Mouse (Mus musculus) right cerebral cortex, postnatal 10 days (tissue): ENCODE measurements at regions not wholly inside any gene's neighbourhood (a gene's known extent, or its start where the extent isn't known, plus 50 kb on each side); places are given as distances from the start of the nearest gene placed in this dataset.

Experiments used
- DNase-seq, 2 experiments: peaks; one replicate each; pipeline ENCODE4 v3.0.0; 2021; ENCODE audit warnings: low spot score in 2 of 2

GRCm38 (mm10) chr2:160583506-160583905 is 62.2 kb upstream of the Top1 start:
- no peak for DNase-seq

GRCm38 (mm10) chr2:160584568-160584967 is 61.1 kb upstream of the Top1 start:
- DNase-seq = no peak

GRCm38 (mm10) chr2:160587015-160587835 is 58.5 kb upstream of the Top1 start:
- no peak for DNase-seq

- no peak for DNase-seq
These were observed 57.3 kb upstream of the Top1 start for GRCm38 (mm10) chr2:160588401-160588800.

DNA sequence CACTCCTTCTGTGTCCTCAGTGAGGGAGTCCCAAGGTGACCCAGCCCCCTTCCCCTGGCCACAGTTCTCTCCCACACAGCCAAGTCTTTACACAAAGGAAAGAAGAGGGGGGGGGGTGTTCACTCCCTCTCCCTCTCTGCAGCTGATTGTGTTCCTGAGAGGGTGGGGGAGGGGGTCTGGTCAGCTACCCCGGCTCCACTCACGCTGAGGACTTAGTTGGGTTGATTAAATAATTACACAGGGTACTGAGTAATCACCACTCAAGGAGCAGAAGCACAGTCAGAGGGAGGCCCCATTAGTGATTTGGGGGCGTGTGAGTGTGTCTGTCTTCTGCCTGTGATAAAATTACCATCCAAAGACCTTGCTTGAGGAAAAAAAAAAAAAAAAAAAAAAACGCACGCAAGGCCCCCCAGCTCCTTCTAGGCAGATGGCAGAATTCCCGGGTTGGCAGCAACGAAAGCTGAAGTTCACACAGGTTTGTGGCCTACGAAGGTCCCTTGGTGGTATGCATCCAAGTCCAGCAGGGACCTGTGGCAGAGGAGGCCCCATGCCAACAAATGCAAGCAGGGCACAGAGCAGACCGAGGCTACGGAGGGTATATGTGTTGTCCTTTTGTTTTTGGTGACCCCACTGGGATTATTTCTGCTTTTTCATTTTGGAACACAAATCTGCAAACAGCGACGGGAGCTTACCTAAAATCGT is 55.3 kb upstream of the Top1 start:
- DNase-seq = no peak

DNA sequence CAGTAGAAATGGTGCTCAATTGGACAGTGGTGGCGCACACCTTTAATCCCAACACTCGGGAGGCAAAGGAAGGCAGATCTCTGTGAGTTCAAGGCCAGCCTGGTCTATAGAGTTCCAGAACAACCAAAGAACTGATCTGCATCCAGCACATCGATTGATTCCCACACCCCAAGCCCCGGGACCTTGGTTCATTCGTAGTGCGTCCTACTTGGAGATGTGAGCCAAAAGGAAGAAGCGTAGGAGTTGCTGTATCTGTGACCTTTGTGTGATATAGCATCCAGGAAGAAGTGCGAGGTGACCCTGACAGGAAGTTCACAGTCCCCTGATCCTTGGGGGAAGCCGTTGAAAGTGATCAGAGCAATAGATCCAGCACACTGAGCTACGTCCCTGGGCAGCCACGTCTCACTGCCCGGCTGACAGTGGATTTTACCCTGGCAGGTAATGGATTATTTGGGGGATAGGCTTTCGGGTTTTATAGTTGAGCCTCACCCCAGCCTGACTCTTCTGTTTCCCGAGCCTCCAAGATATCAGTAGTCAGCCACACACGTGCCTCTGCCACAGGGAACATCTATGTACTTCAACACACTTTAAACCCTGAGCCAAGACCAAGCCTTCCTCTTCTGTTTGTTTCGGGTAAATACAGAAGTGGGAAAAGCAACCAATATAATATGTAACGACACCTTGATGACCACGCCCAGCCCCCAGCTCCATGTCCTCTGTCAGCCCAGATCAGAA is 54.1 kb upstream of the Top1 start:
- DNase-seq = no peak

DNA sequence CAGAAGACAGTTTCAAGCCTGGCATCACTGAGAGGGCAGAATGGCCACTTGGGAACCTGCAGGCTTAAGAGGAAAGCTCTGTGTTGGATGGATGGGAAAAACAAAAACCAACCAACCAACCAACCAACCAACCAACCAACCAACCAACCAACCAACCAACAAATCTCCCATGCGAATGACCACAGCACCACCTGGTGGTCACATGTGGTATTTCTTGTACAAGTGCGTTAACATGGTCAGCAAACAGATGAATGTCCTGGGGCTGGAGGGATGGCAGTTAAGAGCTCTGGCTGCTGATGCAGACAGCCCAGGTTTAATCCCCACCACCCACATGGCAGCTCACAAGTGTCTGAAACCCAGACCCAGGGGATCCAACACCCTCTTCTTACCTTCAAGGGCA is 52.7 kb upstream of the Top1 start:
- DNase-seq = peak; percentile 77 to 83
